Mouse (Mus musculus): ENCODE measurements around the gene Cul4a. TPM values are rescaled to one million over a fixed set of nuclear protein-coding genes. Genes with fewer than 3 reads are reported as not detected.
A peak's percentile ranks its signal among the peaks of the same experiment; 100 is the strongest.

Cul4a gene
- polyA plus RNA-seq, 1 experiment from 2014 or later, result 73.8 TPM

- H3K27ac ChIP-seq (replicated peaks), result no peak overlapping the region
- H3K4me2 ChIP-seq (replicated peaks), result no peak overlapping the region
- no peak for ATAC-seq (replicated peaks)
- H3K27me3 ChIP-seq, result no peaks in the 10 kb centered on the region
- 86% methylated on average over 9 of the region's 9 CpGs for WGBS
- no peaks in the 10 kb centered on the region for H3K4me1 ChIP-seq
- H3K4me3 ChIP-seq, result no peak overlapping the region
- no peaks in the 10 kb centered on the region; the same call in 1 of the 2 replicates for H3K36me3 ChIP-seq
- H3K9me3 ChIP-seq, result no peaks in the 10 kb centered on the region
- H3K9ac ChIP-seq (replicated peaks), result no peak overlapping the region
Observed at GRCm38 (mm10) chr8:13187229-13187628, 81.8 kb downstream of the Cul4a start.

- H3K9me3 ChIP-seq, result no peaks in the 10 kb centered on the region
- no peaks in the 10 kb centered on the region for H3K27me3 ChIP-seq
- H3K4me1 ChIP-seq, result no peaks in the 10 kb centered on the region
- WGBS, result 47% methylated on average over 7 of the region's 7 CpGs
- no peak overlapping the region for H3K27ac ChIP-seq (replicated peaks)
- no peak for ATAC-seq (replicated peaks)
- no peak overlapping the region for H3K9ac ChIP-seq (replicated peaks)
- H3K36me3 ChIP-seq, result no peaks in the 10 kb centered on the region; the same call in 1 of the 2 replicates
- no peak overlapping the region for H3K4me2 ChIP-seq (replicated peaks)
- H3K4me3 ChIP-seq, result no peak overlapping the region
Observed at GRCm38 (mm10) chr8:13187638-13188037, 82.2 kb downstream of the Cul4a start.

- no peaks in the 10 kb centered on the region for H3K4me1 ChIP-seq
- H3K9me3 ChIP-seq, result no peaks in the 10 kb centered on the region
- no peak for ATAC-seq (replicated peaks)
- no peak overlapping the region for H3K27ac ChIP-seq (replicated peaks)
- 78% methylated on average over 13 of the region's 13 CpGs for WGBS
- no peak overlapping the region for H3K9ac ChIP-seq (replicated peaks)
- H3K27me3 ChIP-seq, result no peaks in the 10 kb centered on the region
- H3K36me3 ChIP-seq, result no peaks in the 10 kb centered on the region; the same call in 1 of the 2 replicates
- H3K4me3 ChIP-seq, result no peak overlapping the region
- no peak overlapping the region for H3K4me2 ChIP-seq (replicated peaks)
Observed at GRCm38 (mm10) chr8:13188052-13188555, 82.7 kb downstream of the Cul4a start.

GRCm38 (mm10) chr8:13188857-13189256 lies 83.4 kb downstream of the Cul4a start:
- ATAC-seq (replicated peaks), result no peak
- H3K36me3 ChIP-seq, result no peaks in the 10 kb centered on the region; the same call in 1 of the 2 replicates
- H3K27ac ChIP-seq (replicated peaks), result no peak overlapping the region
- H3K27me3 ChIP-seq, result no peaks in the 10 kb centered on the region
- no peak overlapping the region for H3K9ac ChIP-seq (replicated peaks)
- WGBS, result 96% methylated on average over 1 of the region's 1 CpGs
- H3K4me3 ChIP-seq, result no peak overlapping the region
- no peaks in the 10 kb centered on the region for H3K9me3 ChIP-seq
- no peak overlapping the region for H3K4me2 ChIP-seq (replicated peaks)
- no peaks in the 10 kb centered on the region for H3K4me1 ChIP-seq

- Histone ChIP-seq H3K27ac (replicated peaks) (no peak overlapping the region), H3K4me2 (replicated peaks) (no peak overlapping the region), H3K9me3 (no peaks in the 10 kb centered on the region), H3K9ac (replicated peaks) (no peak overlapping the region), H3K27me3 (no peaks in the 10 kb centered on the region), H3K4me3 (no peak overlapping the region), H3K4me1 (peaks cover 6% of the 10 kb centered on the region), H3K36me3 (no peaks in the 10 kb centered on the region; the same call in 1 of the 2 replicates)
- WGBS, result 96% methylated on average over 8 of the region's 8 CpGs
- ATAC-seq (replicated peaks), result no peak
Observed at GRCm38 (mm10) chr8:13190235-13190634, 84.8 kb downstream of the Cul4a start.

GRCm38 (mm10) chr8:13194818-13195217 lies 89.4 kb downstream of the Cul4a start:
- 10% methylated on average over 10 of the region's 10 CpGs for WGBS
- no peak overlapping the region for H3K4me3 ChIP-seq
- no peak overlapping the region for H3K9ac ChIP-seq (replicated peaks)
- H3K9me3 ChIP-seq, result no peaks in the 10 kb centered on the region
- ATAC-seq (replicated peaks), result 0 out of 2 replicates have a peak, but pooled peaks have one; percentile 48
- peaks cover 8% of the 10 kb centered on the region for H3K4me1 ChIP-seq
- H3K27ac ChIP-seq (replicated peaks), result peak overlapping the region; percentile 76
- peak overlapping the region; percentile 18; the same call in 1 of the 2 replicates for H3K4me2 ChIP-seq (replicated peaks)
- H3K36me3 ChIP-seq, result no peaks in the 10 kb centered on the region
- H3K27me3 ChIP-seq, result no peaks in the 10 kb centered on the region

GRCm38 (mm10) chr8:13197493-13197892 lies 92.1 kb downstream of the Cul4a start:
- peaks cover 14% of the 10 kb centered on the region for H3K27me3 ChIP-seq
- H3K4me2 ChIP-seq (replicated peaks), result no peak overlapping the region
- WGBS, result 86% methylated on average over 5 of the region's 5 CpGs
- no peaks in the 10 kb centered on the region for H3K9me3 ChIP-seq
- no peak for ATAC-seq (replicated peaks)
- no peak overlapping the region for H3K4me3 ChIP-seq
- no peaks in the 10 kb centered on the region for H3K36me3 ChIP-seq
- H3K9ac ChIP-seq (replicated peaks), result no peak overlapping the region
- H3K27ac ChIP-seq (replicated peaks), result no peak overlapping the region
- H3K4me1 ChIP-seq, result peaks cover 18% of the 10 kb centered on the region

MicroRNA genes within 50 kb of the gene (microRNA counts, 519-probe panel; counts per million panel counts)
- 2,245 counts per million, percentile 39 among the panel's probes with 10 or more counts for microRNA mmu-miR-1968

Small RNA genes lying within 50 kb of the gene (microRNA-seq; reads per million reads assigned to microRNA genes)
- gene Mir1968, result 26.6 reads per million, percentile 35 among the genes with 10 or more reads in this experiment
- gene Mir7065, result not detected

Other genes starting within 250 kb of the Cul4a start
- 134 and 139 TPM in 2 replicates for gene Mcf2l, start 231.8 kb upstream of the Cul4a start, polyA plus RNA-seq (2015; fragmentation: Nextera tagmentation; extraction: Ambion mirVana)
- gene F7, start 79.6 kb upstream of the Cul4a start, polyA plus RNA-seq (2015; fragmentation: Nextera tagmentation; extraction: Ambion mirVana), result 0.11 and 0.13 TPM in 2 replicates
- gene F10, start 68.3 kb upstream of the Cul4a start, polyA plus RNA-seq (2015; fragmentation: Nextera tagmentation; extraction: Ambion mirVana), result 0.26 and 0.43 TPM in 2 replicates
- 1.4 and 2.0 TPM in 2 replicates for gene Proz, start 44.7 kb upstream of the Cul4a start, polyA plus RNA-seq (2015; fragmentation: Nextera tagmentation; extraction: Ambion mirVana)
- 51.0 and 51.4 TPM in 2 replicates for gene Pcid2, start 162 bp upstream of the Cul4a start, polyA plus RNA-seq (2015; fragmentation: Nextera tagmentation; extraction: Ambion mirVana)
- 236 and 242 TPM in 2 replicates for gene Lamp1, start 53.5 kb downstream of the Cul4a start, polyA plus RNA-seq (2015; fragmentation: Nextera tagmentation; extraction: Ambion mirVana)
- gene Grtp1, start 95.0 kb downstream of the Cul4a start, polyA plus RNA-seq (2015; fragmentation: Nextera tagmentation; extraction: Ambion mirVana), result 18.7 and 23.4 TPM in 2 replicates
- gene Adprhl1, start 148.5 kb downstream of the Cul4a start, polyA plus RNA-seq (2015; fragmentation: Nextera tagmentation; extraction: Ambion mirVana), result 0.57 TPM in 1 of 2 replicates, not detected in the other
- gene Dcun1d2, start 182.5 kb downstream of the Cul4a start, polyA plus RNA-seq (2015; fragmentation: Nextera tagmentation; extraction: Ambion mirVana), result 35.7 and 36.6 TPM in 2 replicates
- 46.3 and 49.3 TPM in 2 replicates for gene Tmco3, start 182.6 kb downstream of the Cul4a start, polyA plus RNA-seq (2015; fragmentation: Nextera tagmentation; extraction: Ambion mirVana)
- gene Tfdp1, start 233.1 kb downstream of the Cul4a start, polyA plus RNA-seq (2015; fragmentation: Nextera tagmentation; extraction: Ambion mirVana), result 144 and 146 TPM in 2 replicates